Mouse (Mus musculus) G1E (cell line): ENCODE data around the gene Myod1.

Experiments used
- CTCF ChIP-seq: IDR thresholded peaks from 2 replicates; pipeline ENCODE4 v1.5.1; 2012; ENCODE audit warnings: low read depth, low read length, inconsistent platforms, mixed read lengths
- GATA1 ChIP-seq: IDR thresholded peaks from 2 replicates; pipeline ENCODE4 v1.6.1; 2012; ENCODE audit warnings: borderline replicate concordance, low read length, inconsistent platforms, mixed read lengths

- TF ChIP-seq CTCF (no peak), GATA1 (no peak)
These were observed 28.5 kb downstream of the Myod1 start for GRCm38 (mm10) chr7:46404756-46405155.
